Mouse (Mus musculus) liver, postnatal 0 days (tissue): ENCODE measurements around the gene Rabl2. TPM values are rescaled to one million over a fixed set of nuclear protein-coding genes. Genes with fewer than 3 reads are reported as not detected.

Experiments used
- ATAC-seq: fragments of 200-750 bp; cut with Nextera tagmentation; 2 replicates; pipeline ENCODE4 v1.8.0; 2017; ENCODE audit warnings: mild to moderate bottlenecking, moderate library complexity
- DNase-seq: peaks from one replicate; pipeline ENCODE4 v3.0.0-alpha.2; 2016
- H3K27ac ChIP-seq: fragments of 300-500 bp; sonication (generic); 2 replicates; pipeline ENCODE4 v1.5.1; 2014; ENCODE audit warnings: antibody characterized with exemption, moderate library complexity, mild to moderate bottlenecking, low read depth
- H3K27me3 ChIP-seq: fragments of 300-500 bp; sonication (generic); 2 replicates; pipeline ENCODE4 v1.6.1; 2014; ENCODE audit warnings: low read length, control low read depth, mixed read lengths; ENCODE audit not compliant: insufficient read depth
- H3K36me3 ChIP-seq: fragments of 300-500 bp; sonication (generic); replicated peaks from 2 replicates; pipeline ENCODE4 v1.6.1; 2014; ENCODE audit warnings: mild to moderate bottlenecking, control low read depth, low read length, moderate library complexity, mixed read lengths; ENCODE audit not compliant: insufficient read depth
- H3K4me1 ChIP-seq: fragments of 300-500 bp; sonication (generic); 2 replicates; pipeline ENCODE4 v1.6.1; 2014; ENCODE audit warnings: antibody characterized with exemption, mild to moderate bottlenecking, control low read depth; ENCODE audit not compliant: insufficient read depth
- H3K4me2 ChIP-seq: fragments of 300-500 bp; sonication (generic); 2 replicates; pipeline ENCODE4 v1.6.1; 2014; ENCODE audit warnings: low read depth, mild to moderate bottlenecking, low read length, moderate library complexity, mixed read lengths
- H3K4me3 ChIP-seq: fragments of 300-500 bp; sonication (generic); 2 replicates; pipeline ENCODE4 v1.5.1; 2014; ENCODE audit warnings: low read depth, low read length
- H3K9ac ChIP-seq: fragments of 300-500 bp; sonication (generic); replicated peaks from 2 replicates; pipeline ENCODE4 v1.6.1; 2014; ENCODE audit warnings: mild to moderate bottlenecking, moderate library complexity
- H3K9me3 ChIP-seq: fragments of 300-500 bp; sonication (generic); 2 replicates; pipeline ENCODE4 v1.6.1; 2016; ENCODE audit warnings: mild to moderate bottlenecking, control low read depth, low read length, mixed read lengths
- CTCF ChIP-seq: sonication (generic); IDR thresholded peaks from 2 replicates; pipeline ENCODE4 v1.5.1; 2016; ENCODE audit warnings: antibody characterized with exemption, low read depth
- EP300 ChIP-seq: IDR thresholded peaks from 2 replicates; pipeline ENCODE4 v1.6.1; 2016; ENCODE audit warnings: antibody characterized with exemption, low read depth, mild to moderate bottlenecking
- WGBS: fragments of 180-500 bp; shearing (Covaris S2); extraction: QIAGEN DNeasy Blood & Tissue Kit; methylation state at CpG from one replicate; pipeline ENCODE4 v1.1.7; 2014; ENCODE audit not compliant: insufficient replicate concordance; 5-methylcytosine and 5-hydroxymethylcytosine counted together
- polyA plus RNA-seq: library from polyadenylated mRNA; unstranded; fragments of >200 nt; fragmentation: Nextera tagmentation; extraction: Ambion mirVana; gene quantifications from 2 replicates; pipeline ENCODE4 v1.2.1, GENCODE M21; 2015

Rabl2 gene
- polyA plus RNA-seq, 1 experiment from 2014 or later: 3.2 TPM

DNA sequence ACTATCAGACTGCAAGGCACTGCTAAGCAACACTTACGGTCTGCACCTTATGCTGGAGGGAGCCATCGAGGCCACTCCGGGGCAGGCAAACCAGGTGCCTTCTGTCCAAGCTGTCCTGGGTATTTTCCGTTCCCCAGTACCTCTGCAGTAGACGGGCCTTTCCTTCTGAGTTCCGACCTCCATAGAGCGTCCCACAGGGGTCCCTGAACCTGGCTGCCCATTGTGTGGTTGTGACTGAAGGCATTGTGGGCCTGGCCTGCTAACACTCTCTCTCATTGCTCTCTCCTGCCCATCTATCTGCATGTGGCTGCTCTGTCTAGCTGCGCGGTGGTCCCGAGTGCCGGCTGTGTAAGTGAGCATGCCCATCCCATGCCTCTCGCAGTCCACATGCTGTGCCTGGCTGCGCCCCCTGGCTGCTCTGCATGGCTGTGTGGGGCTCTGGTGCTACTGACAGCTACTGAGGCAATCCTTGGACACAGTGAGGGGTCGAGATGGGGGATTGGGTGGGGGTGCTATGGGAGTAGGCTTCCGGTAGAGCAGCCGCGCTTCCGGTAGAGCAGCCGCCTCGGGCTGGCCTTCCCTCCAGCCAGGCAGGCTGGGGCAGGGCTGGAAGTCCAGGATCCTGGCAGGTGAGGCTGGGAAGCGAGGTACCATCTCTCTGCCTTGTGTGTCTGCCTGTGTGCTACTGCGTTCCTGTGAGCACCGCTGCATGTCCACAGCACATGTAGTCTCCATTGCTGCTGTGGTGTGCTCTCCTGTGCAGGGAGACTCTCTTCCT is 35.1 kb downstream of the Rabl2 start:
- TF ChIP-seq CTCF (no peak), EP300 (no peak)
- H3K36me3 ChIP-seq: no peaks in the 10 kb centered on the region
- H3K9me3 ChIP-seq: no peaks in the 10 kb centered on the region
- 61% methylated on average over 23 of the region's 23 CpGs for WGBS
- H3K27ac ChIP-seq: no peak overlapping the region
- H3K9ac ChIP-seq: no peak overlapping the region
- no peaks in the 10 kb centered on the region for H3K4me1 ChIP-seq
- DNase-seq (no peak), ATAC-seq (no peak)
- no peak overlapping the region for H3K4me3 ChIP-seq
- H3K27me3 ChIP-seq: 0 out of 2 replicates have a peak, but pooled peaks cover 3% of the 10 kb centered on the region
- no peak overlapping the region for H3K4me2 ChIP-seq

DNA sequence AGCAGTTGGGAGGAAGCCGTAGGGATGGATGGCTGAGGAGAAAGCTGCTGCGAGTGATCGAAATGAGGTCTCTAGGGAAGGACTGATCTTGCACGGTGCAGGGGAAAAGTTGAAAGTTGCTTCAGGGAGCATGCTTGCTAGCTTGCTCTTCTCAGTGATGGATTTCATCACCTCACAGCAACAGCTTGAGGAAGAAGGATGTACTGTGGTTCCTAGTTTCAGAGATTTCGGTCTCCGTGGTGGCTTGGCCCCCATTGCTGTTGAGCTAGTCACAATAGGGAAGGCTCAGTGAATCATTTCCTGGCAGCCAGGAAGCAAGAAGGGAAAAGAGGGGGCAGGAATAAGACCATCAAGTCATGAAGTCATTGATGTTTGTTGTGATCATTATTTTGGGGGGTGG is 36.1 kb downstream of the Rabl2 start:
- no peak overlapping the region for H3K9ac ChIP-seq
- no peak for ATAC-seq

DNA sequence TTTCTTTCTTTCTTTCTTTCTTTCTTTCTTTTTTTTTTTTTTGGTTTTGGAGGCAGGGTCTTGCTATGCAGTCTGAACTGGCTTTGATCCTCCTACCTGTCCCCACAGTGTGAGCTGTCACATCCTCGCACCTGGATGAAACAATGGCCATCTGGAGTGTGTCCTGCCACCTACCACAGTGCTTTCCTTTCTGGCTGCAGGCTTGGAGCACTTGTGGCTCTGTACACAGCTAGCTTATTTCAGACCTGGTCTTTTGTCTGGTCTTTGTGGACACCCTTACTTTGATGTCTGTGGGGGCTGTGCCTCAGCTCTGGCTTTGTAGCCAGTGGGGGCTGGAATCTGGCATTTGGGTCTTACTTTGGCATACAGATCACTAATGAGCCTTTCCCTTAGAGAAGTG is 40.0 kb downstream of the Rabl2 start:
- Histone ChIP-seq H3K4me2 (no peak overlapping the region), H3K4me1 (no peaks in the 10 kb centered on the region), H3K9me3 (no peaks in the 10 kb centered on the region), H3K4me3 (no peak overlapping the region), H3K36me3 (no peaks in the 10 kb centered on the region), H3K27me3 (peaks cover 4% of the 10 kb centered on the region; the same call in 1 of the 2 replicates), H3K9ac (no peak overlapping the region), H3K27ac (no peak overlapping the region)
- WGBS: 77% methylated on average over 1 of the region's 1 CpGs
- TF ChIP-seq CTCF (no peak), EP300 (no peak)
- no peak for ATAC-seq
- no peak for DNase-seq

More for the DNA sequence above, 36.1 kb downstream of the Rabl2 start:
- Histone ChIP-seq H3K4me1 (no peaks in the 10 kb centered on the region), H3K27ac (no peak overlapping the region), H3K36me3 (no peaks in the 10 kb centered on the region), H3K9me3 (no peaks in the 10 kb centered on the region), H3K27me3 (0 out of 2 replicates have a peak, but pooled peaks cover 3% of the 10 kb centered on the region), H3K4me3 (no peak overlapping the region), H3K4me2 (no peak overlapping the region)
- 67% methylated on average over 6 of the region's 6 CpGs for WGBS
- no peak for DNase-seq
- no peak for TF ChIP-seq CTCF
- no peak for TF ChIP-seq EP300

DNA sequence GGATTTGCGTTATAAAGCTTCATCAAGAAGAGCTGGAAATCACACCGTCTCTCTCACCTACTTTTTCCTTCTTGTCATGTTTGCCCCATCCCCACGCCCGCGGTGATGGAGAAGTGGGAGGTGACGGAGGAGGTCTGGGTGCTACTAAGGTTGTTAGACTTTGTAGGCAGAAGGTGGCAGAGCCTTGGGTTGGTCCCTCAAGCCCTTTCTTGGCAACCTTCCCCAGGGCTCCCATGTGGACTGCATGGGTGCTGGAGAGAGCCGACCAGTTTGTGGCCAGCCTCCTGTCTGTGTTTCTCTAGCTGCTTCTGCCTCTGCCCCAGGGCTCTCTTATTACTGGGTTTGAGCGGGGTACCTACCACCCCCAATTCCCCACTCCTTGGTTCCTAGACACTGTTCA is 41.2 kb downstream of the Rabl2 start:
- no peak for ATAC-seq
- no peak for DNase-seq
- Histone ChIP-seq H3K4me1 (no peaks in the 10 kb centered on the region), H3K4me3 (no peak overlapping the region), H3K9me3 (no peaks in the 10 kb centered on the region), H3K27ac (no peak overlapping the region), H3K4me2 (no peak overlapping the region), H3K27me3 (peaks cover 4% of the 10 kb centered on the region; the same call in 1 of the 2 replicates), H3K9ac (no peak overlapping the region), H3K36me3 (no peaks in the 10 kb centered on the region)
- TF ChIP-seq CTCF (no peak), EP300 (no peak)
- 85% methylated on average over 8 of the region's 8 CpGs for WGBS

DNA sequence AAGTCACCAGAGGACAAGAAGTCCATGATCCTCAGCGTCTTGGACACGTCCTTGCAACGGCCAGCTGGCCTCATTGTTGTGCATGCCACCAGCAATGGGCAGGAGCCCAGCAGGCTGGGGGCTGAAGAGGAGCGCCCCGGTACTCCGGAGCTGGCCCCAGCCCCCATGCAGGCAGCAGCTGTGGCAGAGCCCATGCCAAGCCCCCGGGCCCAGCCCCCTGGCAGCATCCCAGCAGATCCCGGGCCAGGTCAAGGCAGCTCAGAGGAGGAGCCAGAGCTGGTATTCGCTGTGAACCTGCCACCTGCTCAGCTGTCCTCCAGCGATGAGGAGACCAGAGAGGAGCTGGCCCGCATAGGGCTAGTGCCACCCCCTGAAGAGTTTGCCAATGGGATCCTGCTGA is 42.9 kb downstream of the Rabl2 start:
- H3K4me3 ChIP-seq: no peak overlapping the region
- H3K27me3 ChIP-seq: peaks cover 4% of the 10 kb centered on the region; the same call in 1 of the 2 replicates
- no peak overlapping the region for H3K4me2 ChIP-seq
- no peak for ATAC-seq
- H3K27ac ChIP-seq: no peak overlapping the region
- TF ChIP-seq EP300 (no peak), CTCF (no peak)
- H3K9me3 ChIP-seq: no peaks in the 10 kb centered on the region
- 73% methylated on average over 11 of the region's 11 CpGs for WGBS
- no peak for DNase-seq
- no peak overlapping the region for H3K9ac ChIP-seq
- no peaks in the 10 kb centered on the region for H3K4me1 ChIP-seq
- no peaks in the 10 kb centered on the region for H3K36me3 ChIP-seq

DNA sequence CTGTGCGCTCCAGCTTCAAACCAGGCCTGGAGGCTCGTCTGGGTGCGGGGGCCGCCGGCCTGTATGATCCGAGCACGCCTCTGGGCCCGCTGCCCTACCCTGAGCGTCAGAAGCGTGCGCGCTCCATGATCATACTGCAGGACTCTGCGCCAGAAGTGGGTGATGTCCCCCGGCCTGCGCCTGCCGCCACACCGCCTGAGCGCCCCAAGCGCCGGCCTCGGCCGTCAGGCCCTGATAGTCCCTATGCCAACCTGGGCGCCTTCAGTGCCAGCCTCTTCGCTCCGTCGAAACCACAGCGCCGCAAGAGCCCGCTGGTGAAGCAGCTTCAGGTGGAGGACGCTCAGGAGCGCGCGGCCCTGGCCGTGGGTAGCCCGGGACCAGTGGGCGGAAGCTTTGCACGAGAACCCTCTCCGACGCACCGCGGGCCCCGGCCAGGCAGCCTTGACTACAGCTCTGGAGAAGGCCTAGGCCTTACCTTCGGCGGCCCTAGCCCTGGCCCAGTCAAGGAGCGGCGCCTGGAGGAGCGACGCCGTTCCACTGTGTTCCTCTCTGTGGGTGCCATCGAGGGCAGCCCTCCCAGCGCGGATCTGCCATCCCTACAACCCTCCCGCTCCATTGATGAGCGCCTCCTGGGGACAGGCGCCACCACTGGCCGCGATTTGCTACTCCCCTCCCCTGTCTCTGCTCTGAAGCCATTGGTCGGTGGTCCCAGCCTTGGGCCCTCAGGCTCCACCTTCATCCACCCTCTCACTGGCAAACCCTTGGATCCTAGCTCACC is 43.7 kb downstream of the Rabl2 start:
- 61% methylated on average over 55 of the region's 58 CpGs for WGBS

More for the DNA sequence above, 43.7 kb downstream of the Rabl2 start:
- DNase-seq: no peak
- Histone ChIP-seq H3K9ac (no peak overlapping the region), H3K27me3 (peaks cover 4% of the 10 kb centered on the region; the same call in 1 of the 2 replicates), H3K4me3 (no peak overlapping the region), H3K4me2 (0 out of 2 replicates have a peak overlapping the region, but pooled peaks have one; percentile 15), H3K27ac (no peak overlapping the region), H3K9me3 (no peaks in the 10 kb centered on the region), H3K4me1 (no peaks in the 10 kb centered on the region), H3K36me3 (no peaks in the 10 kb centered on the region)
- no peak for ATAC-seq
- TF ChIP-seq CTCF (no peak), EP300 (no peak)
